Mouse (Mus musculus): Measurements from ENCODE around the gene 4932438A13Rik. TPM values are rescaled to one million over a fixed set of nuclear protein-coding genes. Genes with fewer than 3 reads are reported as not detected.

Gene 4932438A13Rik
- total and polyA plus RNA-seq, 2 experiments from 2014 or later = 62.2 to 63.9 TPM

DNA sequence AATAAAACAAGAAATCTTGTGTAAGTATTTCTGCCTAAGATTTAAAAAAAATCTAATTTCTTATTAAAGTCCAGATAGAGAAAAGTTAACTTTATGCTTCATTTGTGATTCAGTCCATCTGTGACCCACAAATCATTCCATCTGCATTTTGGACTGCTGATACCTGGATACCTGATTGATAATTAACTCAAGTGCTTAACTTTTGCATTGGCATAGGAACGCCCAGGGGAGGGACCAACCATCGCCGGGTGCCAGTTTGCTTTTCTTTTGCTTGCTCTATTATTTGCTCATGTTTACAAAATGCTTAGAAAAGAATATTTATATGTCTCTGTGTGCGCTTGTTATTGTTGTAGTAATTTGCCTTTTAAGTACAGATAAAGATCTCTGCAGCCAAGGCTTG lies 1.6 kb downstream of the 4932438A13Rik start:
- no peaks in the 10 kb centered on the region for H3K27me3 ChIP-seq (ENCODE audit: insufficient read depth, low read length)
- H3K9ac ChIP-seq (replicated peaks; ENCODE audit: low read length, poor library complexity, severe bottlenecking) = no peak overlapping the region
- TF ChIP-seq CTCF (IDR thresholded peaks at IDR 0.05) = no peak
- H3K4me3 ChIP-seq (ENCODE audit: low read depth, low read length) = no peak overlapping the region
- peaks cover 7% of the 10 kb centered on the region; the same call in 1 of the 2 replicates for H3K36me3 ChIP-seq (ENCODE audit: insufficient read depth, low read length)
- no peak for DNase-seq (ENCODE audit: low spot score)
- no peak overlapping the region for H3K4me2 ChIP-seq (ENCODE audit: low read depth, low read length, poor library complexity, severe bottlenecking)
- H3K27ac ChIP-seq (ENCODE audit: low read depth, low read length) = no peak overlapping the region
- H3K9me3 ChIP-seq (ENCODE audit: low read length) = no peaks in the 10 kb centered on the region
- ATAC-seq (ENCODE audit: low FRiP score) = no peak
- 98% methylated on average over 4 of the region's 4 CpGs for WGBS
- peaks cover 4% of the 10 kb centered on the region for H3K4me1 ChIP-seq (ENCODE audit: insufficient read depth, low read length)

DNA sequence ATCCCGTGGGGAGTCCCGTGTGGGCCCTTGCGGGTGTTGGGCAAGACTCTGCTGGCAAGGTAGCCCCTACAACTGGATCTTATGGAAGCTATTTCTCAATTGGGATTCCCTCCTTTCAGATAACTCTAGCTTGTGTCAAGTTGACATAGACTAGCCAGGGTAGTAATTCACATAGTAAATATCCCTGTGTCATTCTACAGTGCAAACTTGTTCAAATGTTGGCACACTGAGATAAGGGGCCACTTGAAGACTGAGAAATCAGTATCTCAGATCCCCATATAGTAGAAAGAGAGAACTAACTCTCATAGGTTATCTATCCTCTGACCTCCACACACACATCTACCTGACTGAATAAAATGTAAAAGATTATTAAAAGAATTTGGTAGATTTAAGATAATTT lies 42.5 kb downstream of the 4932438A13Rik start:
- ATAC-seq (ENCODE audit: low FRiP score) = no peak
- Histone ChIP-seq H3K4me2 (ENCODE audit: low read depth, low read length, poor library complexity, severe bottlenecking) (no peak overlapping the region), H3K36me3 (ENCODE audit: insufficient read depth, low read length) (peaks cover 16% of the 10 kb centered on the region), H3K9ac (replicated peaks; ENCODE audit: low read length, poor library complexity, severe bottlenecking) (no peak overlapping the region), H3K4me3 (ENCODE audit: low read depth, low read length) (no peak overlapping the region), H3K9me3 (ENCODE audit: low read length) (no peaks in the 10 kb centered on the region), H3K4me1 (ENCODE audit: insufficient read depth, low read length) (no peaks in the 10 kb centered on the region), H3K27me3 (ENCODE audit: insufficient read depth, low read length) (no peaks in the 10 kb centered on the region), H3K27ac (ENCODE audit: low read depth, low read length) (no peak overlapping the region)
- DNase-seq (ENCODE audit: low spot score) = no peak
- 96% methylated on average over 3 of the region's 3 CpGs for WGBS
- no peak for TF ChIP-seq CTCF (IDR thresholded peaks at IDR 0.05)

- no peak for ATAC-seq (ENCODE audit: low FRiP score)
- TF ChIP-seq CTCF (IDR thresholded peaks at IDR 0.05) = no peak
- Histone ChIP-seq H3K9me3 (ENCODE audit: low read length) (no peaks in the 10 kb centered on the region), H3K4me1 (ENCODE audit: insufficient read depth, low read length) (no peaks in the 10 kb centered on the region), H3K9ac (replicated peaks; ENCODE audit: low read length, poor library complexity, severe bottlenecking) (no peak overlapping the region), H3K27ac (ENCODE audit: low read depth, low read length) (no peak overlapping the region), H3K4me3 (ENCODE audit: low read depth, low read length) (no peak overlapping the region), H3K27me3 (ENCODE audit: insufficient read depth, low read length) (no peaks in the 10 kb centered on the region), H3K4me2 (ENCODE audit: low read depth, low read length, poor library complexity, severe bottlenecking) (no peak overlapping the region), H3K36me3 (ENCODE audit: insufficient read depth, low read length) (peaks cover 10% of the 10 kb centered on the region)
- 92% methylated on average over 2 of the region's 2 CpGs for whole genome bisulfite sequencing
- DNase-seq (ENCODE audit: low spot score) = no peak
Measured at GRCm38 (mm10) chr3:36917832-36918231, 54.9 kb downstream of the 4932438A13Rik start.

DNA sequence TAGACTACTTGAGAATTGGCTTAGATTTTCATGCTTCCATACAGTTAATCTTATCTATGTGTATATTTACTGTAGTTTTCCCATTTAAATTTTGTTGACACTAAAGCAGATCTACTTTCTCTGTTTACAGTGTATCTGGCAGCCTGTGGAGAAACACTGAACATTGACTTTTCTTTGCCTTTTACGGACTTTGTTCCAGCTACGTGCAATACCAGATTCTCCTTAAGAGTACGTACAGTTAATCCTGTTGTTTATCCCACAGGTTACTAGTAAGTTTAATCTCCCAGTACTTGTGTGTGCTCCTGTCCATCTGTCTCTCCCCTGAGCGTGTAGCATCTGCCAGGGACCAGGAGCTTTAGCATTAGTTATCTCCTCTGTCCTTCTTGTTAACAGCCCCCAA lies 55.4 kb downstream of the 4932438A13Rik start:
- no peak overlapping the region for H3K4me2 ChIP-seq (ENCODE audit: low read depth, low read length, poor library complexity, severe bottlenecking)
- H3K27ac ChIP-seq (ENCODE audit: low read depth, low read length) = no peak overlapping the region
- H3K9me3 ChIP-seq (ENCODE audit: low read length) = no peaks in the 10 kb centered on the region
- no peak for DNase-seq (ENCODE audit: low spot score)
- TF ChIP-seq CTCF (IDR thresholded peaks at IDR 0.05) = no peak
- no peaks in the 10 kb centered on the region for H3K27me3 ChIP-seq (ENCODE audit: insufficient read depth, low read length)
- H3K9ac ChIP-seq (replicated peaks; ENCODE audit: low read length, poor library complexity, severe bottlenecking) = no peak overlapping the region
- H3K36me3 ChIP-seq (ENCODE audit: insufficient read depth, low read length) = peaks cover 10% of the 10 kb centered on the region
- H3K4me1 ChIP-seq (ENCODE audit: insufficient read depth, low read length) = no peaks in the 10 kb centered on the region
- ATAC-seq (ENCODE audit: low FRiP score) = no peak
- WGBS = 93% methylated on average over 4 of the region's 4 CpGs
- H3K4me3 ChIP-seq (ENCODE audit: low read depth, low read length) = no peak overlapping the region

- DNase-seq (ENCODE audit: low spot score) (no peak), ATAC-seq (ENCODE audit: low FRiP score) (no peak)
- WGBS = 15% methylated on average over 5 of the region's 5 CpGs
- H3K4me2 ChIP-seq (ENCODE audit: low read depth, low read length, poor library complexity, severe bottlenecking) = no peak overlapping the region
- H3K36me3 ChIP-seq (ENCODE audit: insufficient read depth, low read length) = peaks cover 19% of the 10 kb centered on the region; the same call in 1 of the 2 replicates
- no peaks in the 10 kb centered on the region for H3K4me1 ChIP-seq (ENCODE audit: insufficient read depth, low read length)
- TF ChIP-seq CTCF (IDR thresholded peaks at IDR 0.05) = no peak
- H3K9me3 ChIP-seq (ENCODE audit: low read length) = no peaks in the 10 kb centered on the region
- no peak overlapping the region for H3K27ac ChIP-seq (ENCODE audit: low read depth, low read length)
- no peak overlapping the region for H3K4me3 ChIP-seq (ENCODE audit: low read depth, low read length)
- no peaks in the 10 kb centered on the region for H3K27me3 ChIP-seq (ENCODE audit: insufficient read depth, low read length)
- no peak overlapping the region for H3K9ac ChIP-seq (replicated peaks; ENCODE audit: low read length, poor library complexity, severe bottlenecking)
Measured at GRCm38 (mm10) chr3:36941572-36941971, 78.7 kb downstream of the 4932438A13Rik start.

DNA sequence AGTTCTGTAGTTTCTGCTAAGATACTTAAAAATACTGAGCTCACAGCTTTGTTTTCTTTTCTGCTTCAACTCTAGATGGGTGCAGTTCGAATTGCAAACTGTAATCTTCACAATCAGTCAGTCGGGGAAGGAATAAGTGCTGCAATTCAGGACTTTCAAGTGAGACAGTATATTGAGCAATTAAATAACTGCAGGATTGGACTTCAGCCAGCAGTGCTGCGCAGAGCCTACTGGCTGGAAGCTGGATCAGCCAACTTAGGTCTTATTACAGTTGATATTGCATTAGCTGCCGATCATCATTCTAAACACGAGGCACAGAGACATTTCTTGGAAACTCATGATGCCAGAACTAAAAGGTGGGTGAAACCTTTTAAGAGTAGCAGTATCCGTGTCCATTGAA lies 79.2 kb downstream of the 4932438A13Rik start:
- TF ChIP-seq CTCF (IDR thresholded peaks at IDR 0.05) = no peak
- 81% methylated on average over 6 of the region's 6 CpGs for WGBS
- no peak overlapping the region for H3K9ac ChIP-seq (replicated peaks; ENCODE audit: low read length, poor library complexity, severe bottlenecking)
- no peak for ATAC-seq (ENCODE audit: low FRiP score)
- H3K27me3 ChIP-seq (ENCODE audit: insufficient read depth, low read length) = no peaks in the 10 kb centered on the region
- H3K4me1 ChIP-seq (ENCODE audit: insufficient read depth, low read length) = no peaks in the 10 kb centered on the region
- no peak overlapping the region for H3K27ac ChIP-seq (ENCODE audit: low read depth, low read length)
- DNase-seq (ENCODE audit: low spot score) = peak; percentile 40
- H3K9me3 ChIP-seq (ENCODE audit: low read length) = no peaks in the 10 kb centered on the region
- no peak overlapping the region for H3K4me2 ChIP-seq (ENCODE audit: low read depth, low read length, poor library complexity, severe bottlenecking)
- H3K36me3 ChIP-seq (ENCODE audit: insufficient read depth, low read length) = peaks cover 19% of the 10 kb centered on the region; the same call in 1 of the 2 replicates
- no peak overlapping the region for H3K4me3 ChIP-seq (ENCODE audit: low read depth, low read length)

All from midbrain, postnatal 0 days (tissue).